Mouse (Mus musculus) forebrain, postnatal 0 days (tissue): ENCODE measurements around the gene Fubp3. TPM values are rescaled to one million over a fixed set of nuclear protein-coding genes. Genes with fewer than 3 reads are reported as not detected.
"Not testable (repeated sequence)": the region's sequence is repeated elsewhere in the genome, so short reads cannot be mapped to it uniquely, and the experiment has no call there.

Experiments used
- ATAC-seq: fragments of 200-750 bp; cut with Nextera tagmentation; 2 replicates; pipeline ENCODE4 v1.8.0; 2017; ENCODE audit warnings: mild to moderate bottlenecking, moderate library complexity
- DNase-seq: peaks from one replicate; pipeline ENCODE4 v3.0.0-alpha.2; 2015
- H3K27ac ChIP-seq: fragments of 300-500 bp; sonication (generic); 2 replicates; pipeline ENCODE4 v1.5.1; 2014; ENCODE audit warnings: low read depth, mild to moderate bottlenecking, antibody characterized with exemption, low read length, moderate library complexity, mixed read lengths
- H3K27me3 ChIP-seq: fragments of 300-500 bp; sonication (generic); 2 replicates; pipeline ENCODE4 v1.6.1; 2014; ENCODE audit warnings: mild to moderate bottlenecking, low read length, mixed read lengths; ENCODE audit not compliant: insufficient read depth
- H3K36me3 ChIP-seq: fragments of 300-500 bp; sonication (generic); 2 replicates; pipeline ENCODE4 v1.6.1; 2014; ENCODE audit warnings: mild to moderate bottlenecking, moderate library complexity; ENCODE audit not compliant: insufficient read depth
- H3K4me1 ChIP-seq: fragments of 300-500 bp; sonication (generic); 2 replicates; pipeline ENCODE4 v1.6.1; 2014; ENCODE audit warnings: antibody characterized with exemption; ENCODE audit not compliant: insufficient read depth
- H3K4me2 ChIP-seq: fragments of 300-500 bp; sonication (generic); 2 replicates; pipeline ENCODE4 v1.6.1; 2014; ENCODE audit warnings: low read depth, mild to moderate bottlenecking, moderate library complexity
- H3K4me3 ChIP-seq: fragments of 300-500 bp; sonication (generic); 2 replicates; pipeline ENCODE4 v1.5.1; 2014; ENCODE audit warnings: low read depth, low read length, mixed read lengths
- H3K9ac ChIP-seq: fragments of 300-500 bp; sonication (generic); 2 replicates; pipeline ENCODE4 v1.6.1; 2014; ENCODE audit warnings: mild to moderate bottlenecking
- H3K9me3 ChIP-seq: fragments of 300-500 bp; sonication (generic); 2 replicates; pipeline ENCODE4 v1.6.1; 2016; ENCODE audit warnings: low read length
- CTCF ChIP-seq: sonication (generic); IDR thresholded peaks from 2 replicates; pipeline ENCODE4 v1.5.1; 2016; ENCODE audit warnings: antibody characterized with exemption, control low read depth, low read depth
- WGBS: fragments of 180-500 bp; shearing (Covaris S2); extraction: QIAGEN DNeasy Blood & Tissue Kit; methylation state at CpG from one replicate; pipeline ENCODE4 v1.1.7; 2014; 5-methylcytosine and 5-hydroxymethylcytosine counted together
- polyA plus RNA-seq: library from polyadenylated mRNA; unstranded; fragments of >200 nt; fragmentation: Nextera tagmentation; extraction: Ambion mirVana; gene quantifications from 2 replicates; pipeline ENCODE4 v1.2.1, GENCODE M21; 2015
- total RNA-seq: library from RNA; depleted of rRNA; stranded (reverse); fragments of >200 nt; gene quantifications from 2 replicates; pipeline ENCODE4 v1.2.3, GENCODE M21; 2014

Gene Fubp3
- total and polyA plus RNA-seq, 2 experiments from 2014 or later: 31.5 to 38.7 TPM

GRCm38 (mm10) chr2:31547726-31548125 is 24.7 kb upstream of the Fubp3 start:
- Histone ChIP-seq H3K9ac (no peak overlapping the region), H3K4me1 (no peaks in the 10 kb centered on the region), H3K4me3 (no peak overlapping the region), H3K4me2 (no peak overlapping the region), H3K27ac (no peak overlapping the region), H3K9me3 (no peaks in the 10 kb centered on the region), H3K36me3 (no peaks in the 10 kb centered on the region), H3K27me3 (no peaks in the 10 kb centered on the region)
- TF ChIP-seq CTCF: no peak
- peak; percentile 27; the same call in 1 of the 2 replicates for ATAC-seq
- whole genome bisulfite sequencing: 32% methylated on average over 11 of the region's 11 CpGs
- DNase-seq: no peak

- H3K4me2 ChIP-seq: no peak overlapping the region
- H3K9me3 ChIP-seq: no peaks in the 10 kb centered on the region
- H3K27me3 ChIP-seq: no peaks in the 10 kb centered on the region
- H3K36me3 ChIP-seq: no peaks in the 10 kb centered on the region
- TF ChIP-seq CTCF: no peak
- ATAC-seq (no peak), DNase-seq (no peak)
- no peak overlapping the region for H3K27ac ChIP-seq
- H3K4me3 ChIP-seq: no peak overlapping the region
- H3K9ac ChIP-seq: no peak overlapping the region
- 73% methylated on average over 3 of the region's 3 CpGs for WGBS
- H3K4me1 ChIP-seq: no peaks in the 10 kb centered on the region
Measured at GRCm38 (mm10) chr2:31550503-31550902, 21.9 kb upstream of the Fubp3 start.

GRCm38 (mm10) chr2:31551351-31551750 is 21.1 kb upstream of the Fubp3 start:
- not testable (repeated sequence) for H3K36me3 ChIP-seq, H3K4me3 ChIP-seq, H3K4me2 ChIP-seq, H3K9ac ChIP-seq, H3K27me3 ChIP-seq, H3K27ac ChIP-seq, H3K4me1 ChIP-seq, H3K9me3 ChIP-seq, ATAC-seq, DNase-seq
- WGBS: 92% methylated on average over 1 of the region's 3 CpGs

- H3K4me1 ChIP-seq: no peaks in the 10 kb centered on the region
- H3K4me2 ChIP-seq: no peak overlapping the region
- WGBS: 89% methylated on average over 10 of the region's 10 CpGs
- no peaks in the 10 kb centered on the region for H3K27me3 ChIP-seq
- H3K36me3 ChIP-seq: no peaks in the 10 kb centered on the region
- no peak for DNase-seq
- no peak overlapping the region for H3K9ac ChIP-seq
- H3K9me3 ChIP-seq: no peaks in the 10 kb centered on the region
- H3K4me3 ChIP-seq: no peak overlapping the region
- H3K27ac ChIP-seq: no peak overlapping the region
- TF ChIP-seq CTCF: no peak
- ATAC-seq: no peak
Measured at GRCm38 (mm10) chr2:31551971-31552370, 20.5 kb upstream of the Fubp3 start.

GRCm38 (mm10) chr2:31554619-31555018 is 17.8 kb upstream of the Fubp3 start:
- TF ChIP-seq CTCF: no peak
- ATAC-seq: no peak
- H3K27ac ChIP-seq: no peak overlapping the region
- H3K4me3 ChIP-seq: no peak overlapping the region
- no peak overlapping the region for H3K9ac ChIP-seq
- no peak overlapping the region for H3K4me2 ChIP-seq
- WGBS: 85% methylated on average over 5 of the region's 5 CpGs
- no peaks in the 10 kb centered on the region for H3K27me3 ChIP-seq
- H3K4me1 ChIP-seq: no peaks in the 10 kb centered on the region
- no peaks in the 10 kb centered on the region for H3K36me3 ChIP-seq
- no peak for DNase-seq
- H3K9me3 ChIP-seq: no peaks in the 10 kb centered on the region

- Histone ChIP-seq H3K4me1 (peaks cover 11% of the 10 kb centered on the region), H3K4me3 (peak overlapping the region; percentile 93), H3K9me3 (no peaks in the 10 kb centered on the region), H3K9ac (peak overlapping the region; percentile 94), H3K27ac (peak overlapping the region; percentile 87), H3K4me2 (peak overlapping the region; percentile 91), H3K36me3 (no peaks in the 10 kb centered on the region), H3K27me3 (no peaks in the 10 kb centered on the region)
- WGBS: 3% methylated on average over 40 of the region's 41 CpGs
- ATAC-seq (peak; percentile 62), DNase-seq (no peak)
- no peak for TF ChIP-seq CTCF
Measured at GRCm38 (mm10) chr2:31572915-31573635, 624 bp downstream of the Fubp3 start.

- Histone ChIP-seq H3K4me2 (no peak overlapping the region), H3K4me3 (no peak overlapping the region), H3K36me3 (peaks cover 22% of the 10 kb centered on the region), H3K4me1 (no peaks in the 10 kb centered on the region), H3K27ac (no peak overlapping the region), H3K9ac (no peak overlapping the region), H3K9me3 (no peaks in the 10 kb centered on the region), H3K27me3 (no peaks in the 10 kb centered on the region)
- WGBS: 23% methylated on average over 2 of the region's 2 CpGs
- DNase-seq (no peak), ATAC-seq (no peak)
- no peak for TF ChIP-seq CTCF
Measured at GRCm38 (mm10) chr2:31581617-31582016, 9.2 kb downstream of the Fubp3 start.
